Mouse (Mus musculus) forebrain, postnatal 0 days (tissue): Measurements from ENCODE around the gene Cmtm2a. TPM values are rescaled to one million over a fixed set of nuclear protein-coding genes. Genes with fewer than 3 reads are reported as not detected.
"Not testable (repeated sequence)": the region's sequence is repeated elsewhere in the genome, so short reads cannot be mapped to it uniquely, and the experiment has no call there.

Experiments
- ATAC-seq: fragments of 200-750 bp; cut with Nextera tagmentation; 2 replicates; pipeline ENCODE4 v1.8.0; 2017; ENCODE audit warnings: mild to moderate bottlenecking, moderate library complexity
- DNase-seq: peaks from one replicate; pipeline ENCODE4 v3.0.0-alpha.2; 2015
- H3K27ac ChIP-seq: fragments of 300-500 bp; sonication (generic); 2 replicates; pipeline ENCODE4 v1.5.1; 2014; ENCODE audit warnings: low read depth, mild to moderate bottlenecking, antibody characterized with exemption, low read length, moderate library complexity, mixed read lengths
- H3K27me3 ChIP-seq: fragments of 300-500 bp; sonication (generic); 2 replicates; pipeline ENCODE4 v1.6.1; 2014; ENCODE audit warnings: mild to moderate bottlenecking, low read length, mixed read lengths; ENCODE audit not compliant: insufficient read depth
- H3K36me3 ChIP-seq: fragments of 300-500 bp; sonication (generic); 2 replicates; pipeline ENCODE4 v1.6.1; 2014; ENCODE audit warnings: mild to moderate bottlenecking, moderate library complexity; ENCODE audit not compliant: insufficient read depth
- H3K4me1 ChIP-seq: fragments of 300-500 bp; sonication (generic); 2 replicates; pipeline ENCODE4 v1.6.1; 2014; ENCODE audit warnings: antibody characterized with exemption; ENCODE audit not compliant: insufficient read depth
- H3K4me2 ChIP-seq: fragments of 300-500 bp; sonication (generic); 2 replicates; pipeline ENCODE4 v1.6.1; 2014; ENCODE audit warnings: low read depth, mild to moderate bottlenecking, moderate library complexity
- H3K4me3 ChIP-seq: fragments of 300-500 bp; sonication (generic); 2 replicates; pipeline ENCODE4 v1.5.1; 2014; ENCODE audit warnings: low read depth, low read length, mixed read lengths
- H3K9ac ChIP-seq: fragments of 300-500 bp; sonication (generic); 2 replicates; pipeline ENCODE4 v1.6.1; 2014; ENCODE audit warnings: mild to moderate bottlenecking
- H3K9me3 ChIP-seq: fragments of 300-500 bp; sonication (generic); 2 replicates; pipeline ENCODE4 v1.6.1; 2016; ENCODE audit warnings: low read length
- CTCF ChIP-seq: sonication (generic); IDR thresholded peaks from 2 replicates; pipeline ENCODE4 v1.5.1; 2016; ENCODE audit warnings: antibody characterized with exemption, control low read depth, low read depth
- WGBS: fragments of 180-500 bp; shearing (Covaris S2); extraction: QIAGEN DNeasy Blood & Tissue Kit; methylation state at CpG from one replicate; pipeline ENCODE4 v1.1.7; 2014; 5-methylcytosine and 5-hydroxymethylcytosine counted together
- polyA plus RNA-seq: library from polyadenylated mRNA; unstranded; fragments of >200 nt; fragmentation: Nextera tagmentation; extraction: Ambion mirVana; gene quantifications from 2 replicates; pipeline ENCODE4 v1.2.1, GENCODE M21; 2015
- total RNA-seq: library from RNA; depleted of rRNA; stranded (reverse); fragments of >200 nt; gene quantifications from 2 replicates; pipeline ENCODE4 v1.2.3, GENCODE M21; 2014

Gene Cmtm2a
- total and polyA plus RNA-seq, 2 experiments from 2014 or later: 0.14 to 0.17 TPM

GRCm38 (mm10) chr8:104294396-104294795 lies 1.4 kb upstream of the Cmtm2a start:
- no peak for TF ChIP-seq CTCF
- 94% methylated on average over 1 of the region's 1 CpGs for WGBS
- no peak for ATAC-seq
- Histone ChIP-seq H3K36me3 (no peaks in the 10 kb centered on the region), H3K27me3 (no peaks in the 10 kb centered on the region), H3K4me2 (no peak overlapping the region), H3K9me3 (no peaks in the 10 kb centered on the region), H3K9ac (no peak overlapping the region), H3K4me3 (no peak overlapping the region), H3K4me1 (no peaks in the 10 kb centered on the region), H3K27ac (no peak overlapping the region)
- no peak for DNase-seq

- no peaks in the 10 kb centered on the region for H3K9me3 ChIP-seq
- no peak overlapping the region for H3K4me3 ChIP-seq
- 71% methylated on average over 6 of the region's 6 CpGs for WGBS
- H3K36me3 ChIP-seq: no peaks in the 10 kb centered on the region; the same call in 1 of the 2 replicates
- no peak overlapping the region for H3K4me2 ChIP-seq
- H3K27me3 ChIP-seq: no peaks in the 10 kb centered on the region
- DNase-seq (no peak), ATAC-seq (no peak)
- no peaks in the 10 kb centered on the region for H3K4me1 ChIP-seq
- H3K27ac ChIP-seq: no peak overlapping the region
- no peak overlapping the region for H3K9ac ChIP-seq
- no peak for TF ChIP-seq CTCF
Measured at GRCm38 (mm10) chr8:104268937-104269440, 24.0 kb downstream of the Cmtm2a start.

GRCm38 (mm10) chr8:104268368-104268767 lies 24.6 kb downstream of the Cmtm2a start:
- H3K9me3 ChIP-seq: no peaks in the 10 kb centered on the region
- H3K4me3 ChIP-seq: no peak overlapping the region
- H3K9ac ChIP-seq: no peak overlapping the region
- H3K27me3 ChIP-seq: no peaks in the 10 kb centered on the region
- DNase-seq (no peak), ATAC-seq (no peak)
- H3K36me3 ChIP-seq: peaks cover 5% of the 10 kb centered on the region; the same call in 1 of the 2 replicates
- no peak for TF ChIP-seq CTCF
- H3K27ac ChIP-seq: no peak overlapping the region
- no peak overlapping the region for H3K4me2 ChIP-seq
- no peaks in the 10 kb centered on the region for H3K4me1 ChIP-seq

- H3K4me3 ChIP-seq, H3K9me3 ChIP-seq, H3K4me2 ChIP-seq, H3K9ac ChIP-seq, H3K27ac ChIP-seq, H3K4me1 ChIP-seq, DNase-seq, ATAC-seq, H3K27me3 ChIP-seq: not testable (repeated sequence)
- H3K36me3 ChIP-seq: peaks cover 13% of the 10 kb centered on the region; the same call in 1 of the 2 replicates
- 94% methylated on average over 22 of the region's 22 CpGs for WGBS
Measured at GRCm38 (mm10) chr8:104264271-104264935, 28.6 kb downstream of the Cmtm2a start.

- WGBS: 90% methylated on average over 5 of the region's 5 CpGs
- not testable (repeated sequence) for ATAC-seq, H3K9ac ChIP-seq, H3K27ac ChIP-seq, H3K4me3 ChIP-seq, H3K4me2 ChIP-seq, H3K9me3 ChIP-seq, H3K4me1 ChIP-seq, DNase-seq, H3K27me3 ChIP-seq
- H3K36me3 ChIP-seq: peaks cover 30% of the 10 kb centered on the region
Measured at GRCm38 (mm10) chr8:104261802-104262201, 31.2 kb downstream of the Cmtm2a start.

GRCm38 (mm10) chr8:104253016-104253415 lies 40.0 kb downstream of the Cmtm2a start:
- WGBS: 88% methylated on average over 3 of the region's 3 CpGs
- H3K4me3 ChIP-seq: no peak overlapping the region
- no peak overlapping the region for H3K9ac ChIP-seq
- DNase-seq: no peak
- H3K36me3 ChIP-seq: peaks cover 4% of the 10 kb centered on the region
- H3K27me3 ChIP-seq: no peaks in the 10 kb centered on the region
- no peaks in the 10 kb centered on the region for H3K4me1 ChIP-seq
- TF ChIP-seq CTCF: peak; percentile 49; the same call in 1 of the 2 replicates
- no peaks in the 10 kb centered on the region for H3K9me3 ChIP-seq
- ATAC-seq: no peak
- H3K27ac ChIP-seq: no peak overlapping the region
- no peak overlapping the region for H3K4me2 ChIP-seq

- Histone ChIP-seq H3K4me2 (peak overlapping the region; percentile 61), H3K9me3 (no peaks in the 10 kb centered on the region), H3K4me3 (peak overlapping the region; percentile 60), H3K9ac (peak overlapping the region; percentile 61), H3K27me3 (no peaks in the 10 kb centered on the region), H3K4me1 (peaks cover 9% of the 10 kb centered on the region), H3K36me3 (no peaks in the 10 kb centered on the region), H3K27ac (no peak overlapping the region)
- DNase-seq (no peak), ATAC-seq (no peak)
- TF ChIP-seq CTCF: no peak
- under 1% methylated on average over 7 of the region's 7 CpGs for WGBS
Measured at GRCm38 (mm10) chr8:104251461-104251860, 41.5 kb downstream of the Cmtm2a start.
